Mouse (Mus musculus) right cerebral cortex, adult 18-20 months (tissue): ENCODE measurements at regions not wholly inside any gene's neighbourhood (a gene's known extent, or its start where the extent isn't known, plus 50 kb on each side); places are given as distances from the start of the nearest gene placed in this dataset.

Source experiments
- DNase-seq: peaks from one replicate; pipeline ENCODE4 v3.0.0; 2022; ENCODE audit warnings: mixed read lengths

- no peak for DNase-seq
These were observed 391.1 kb upstream of the Mef2c start for GRCm38 (mm10) chr13:83112741-83113140.

GRCm38 (mm10) chr13:83113808-83114207 lies 390.0 kb upstream of the Mef2c start:
- no peak for DNase-seq

GRCm38 (mm10) chr13:83114401-83114800 lies 389.4 kb upstream of the Mef2c start:
- no peak for DNase-seq

DNA sequence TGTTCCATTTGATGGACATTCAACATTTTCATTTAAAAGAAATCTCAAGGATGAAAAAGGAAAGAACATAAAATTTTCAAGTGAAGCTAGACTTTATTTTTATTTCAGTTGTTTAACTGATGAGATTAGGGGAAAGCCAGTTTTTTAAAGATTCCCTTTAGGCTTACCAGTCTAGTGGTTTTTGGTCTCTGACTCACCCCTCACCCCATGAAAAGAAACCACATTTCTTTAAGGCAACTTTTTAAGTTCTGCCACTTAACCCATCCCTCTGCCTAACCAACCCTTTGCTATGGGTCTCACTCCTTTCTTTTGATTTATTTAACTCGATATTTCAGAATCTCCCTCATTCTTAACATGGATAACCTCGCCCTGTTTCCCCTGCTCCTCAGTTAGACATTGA lies 388.1 kb upstream of the Mef2c start:
- DNase-seq: no peak

DNA sequence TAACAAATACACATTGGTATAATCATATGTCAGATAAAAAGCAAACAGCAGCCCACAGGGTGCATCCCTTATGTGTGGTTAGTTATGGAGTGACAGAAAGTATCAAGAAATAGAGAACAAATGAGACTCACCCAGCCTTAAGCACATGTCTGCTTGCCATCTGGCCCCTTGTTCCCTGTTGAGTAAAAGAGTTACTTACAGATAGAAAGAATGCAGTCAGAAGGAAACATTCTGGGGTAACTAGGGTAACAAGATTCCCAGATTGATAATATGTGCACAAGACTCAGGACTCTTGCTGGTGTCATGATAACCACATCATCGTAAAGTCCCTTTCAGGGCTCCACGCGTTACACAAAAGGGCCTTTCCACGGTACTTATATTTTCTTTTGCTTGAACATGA lies 383.5 kb upstream of the Mef2c start:
- DNase-seq: no peak

GRCm38 (mm10) chr13:83123596-83123995 lies 380.2 kb upstream of the Mef2c start:
- no peak for DNase-seq

- no peak for DNase-seq
These were observed 379.2 kb upstream of the Mef2c start for GRCm38 (mm10) chr13:83124651-83125050.

GRCm38 (mm10) chr13:83126438-83126837 lies 377.4 kb upstream of the Mef2c start:
- peak; percentile 67 for DNase-seq

DNA sequence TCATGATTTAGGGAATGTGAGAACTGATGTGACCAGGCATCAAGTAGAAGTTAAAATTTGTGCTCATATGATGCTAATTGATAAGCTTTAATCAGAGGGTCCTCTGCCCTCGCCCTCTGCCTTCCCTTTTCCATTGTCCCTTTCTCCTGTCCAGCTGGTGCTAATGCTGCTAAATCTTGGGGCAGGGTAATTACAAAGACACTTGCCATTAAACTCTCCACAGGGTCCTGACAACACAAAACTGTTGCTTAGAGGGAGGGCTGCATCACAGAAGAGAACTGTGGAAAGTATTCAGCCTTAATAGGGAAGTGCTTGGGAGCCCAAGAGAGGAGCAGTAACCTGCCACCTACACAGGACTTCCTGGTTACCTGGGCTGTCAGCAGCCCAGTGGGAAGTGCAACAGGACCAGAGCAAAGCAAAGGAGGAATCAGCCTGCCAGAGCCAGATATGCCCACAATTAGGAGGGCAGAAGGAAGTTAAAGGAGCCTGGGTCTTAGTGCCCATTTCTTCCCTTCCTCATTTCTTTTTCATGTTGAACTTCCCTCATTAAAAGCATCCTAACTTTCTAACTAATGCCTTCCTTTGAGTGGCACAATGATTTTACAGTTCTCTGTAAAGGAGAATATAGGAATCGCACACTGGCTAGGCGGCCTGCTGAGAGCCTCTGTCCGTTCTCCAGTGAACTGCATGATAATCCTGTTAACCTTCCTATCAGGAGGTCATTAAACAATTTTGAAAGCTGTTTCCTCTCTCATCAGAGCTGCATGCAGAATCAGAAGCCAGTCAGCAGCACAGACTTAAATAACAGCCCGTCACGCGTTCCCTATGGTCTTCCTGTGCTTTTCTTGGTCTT lies 372.5 kb upstream of the Mef2c start:
- no peak for DNase-seq

GRCm38 (mm10) chr13:83131982-83132354 lies 371.9 kb upstream of the Mef2c start:
- DNase-seq: no peak

DNA sequence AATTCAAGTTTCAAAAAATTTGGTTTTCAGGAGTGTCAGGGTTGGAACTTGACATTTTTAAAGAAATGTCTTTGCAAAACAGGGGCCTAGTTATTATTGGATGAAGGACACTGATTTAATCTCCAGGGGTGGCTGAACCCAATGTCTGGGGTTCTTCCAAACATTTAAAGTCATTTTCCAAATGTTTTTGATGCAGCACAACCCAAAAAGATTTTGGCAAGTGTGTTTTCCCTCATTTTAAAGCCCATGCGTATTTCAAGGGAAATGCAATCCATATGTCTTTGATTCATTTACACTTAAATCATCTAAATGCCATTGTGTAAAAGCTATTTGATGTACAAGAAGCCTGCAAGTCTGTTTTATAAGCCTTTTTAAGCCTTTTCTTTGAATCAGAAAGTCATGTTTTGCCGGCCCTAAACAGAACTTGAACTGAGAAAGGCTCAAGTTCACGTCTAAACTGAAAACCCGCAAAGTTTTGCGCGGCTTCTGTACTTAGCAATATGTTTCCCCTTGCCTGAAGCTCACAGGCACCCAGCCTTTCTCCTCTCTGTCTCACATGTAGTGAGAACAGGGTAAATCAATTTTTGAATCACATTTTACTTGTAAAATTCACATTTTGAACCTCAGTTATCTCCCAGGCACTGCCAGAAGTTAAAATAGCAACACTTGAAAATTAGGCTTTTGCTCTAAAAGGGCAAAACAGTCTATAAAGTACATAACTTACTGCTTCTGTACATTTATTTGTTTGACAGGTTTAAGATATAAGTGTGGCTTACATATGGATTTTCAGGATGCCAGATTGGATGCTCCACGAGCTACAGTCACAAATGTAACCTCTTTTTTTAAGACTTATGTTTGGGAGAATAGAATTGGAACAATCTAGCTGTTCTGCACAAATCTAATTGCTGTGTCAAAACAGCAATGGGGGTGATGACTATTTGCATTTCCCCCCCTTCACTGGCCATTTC lies 370.9 kb upstream of the Mef2c start:
- no peak for DNase-seq

DNA sequence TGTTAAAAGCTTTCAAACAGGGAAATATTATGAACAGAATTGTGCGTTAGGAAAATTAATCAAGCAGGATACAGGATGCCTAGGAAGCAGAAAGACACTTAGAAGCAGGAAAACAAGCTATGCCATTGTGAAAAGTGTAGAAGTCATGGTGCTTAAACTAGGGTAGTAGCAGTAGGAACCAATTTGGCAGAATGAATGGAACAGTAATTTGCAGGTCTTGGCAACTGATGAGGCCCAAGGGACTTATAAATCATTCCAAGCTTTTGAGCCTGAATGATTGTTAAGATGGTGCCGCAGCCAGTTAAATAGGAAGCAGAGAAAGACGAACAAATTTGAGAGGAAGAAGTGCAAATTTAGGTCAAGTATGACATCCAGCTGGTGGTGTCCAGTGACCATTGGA lies 360.5 kb upstream of the Mef2c start:
- no peak for DNase-seq

DNA sequence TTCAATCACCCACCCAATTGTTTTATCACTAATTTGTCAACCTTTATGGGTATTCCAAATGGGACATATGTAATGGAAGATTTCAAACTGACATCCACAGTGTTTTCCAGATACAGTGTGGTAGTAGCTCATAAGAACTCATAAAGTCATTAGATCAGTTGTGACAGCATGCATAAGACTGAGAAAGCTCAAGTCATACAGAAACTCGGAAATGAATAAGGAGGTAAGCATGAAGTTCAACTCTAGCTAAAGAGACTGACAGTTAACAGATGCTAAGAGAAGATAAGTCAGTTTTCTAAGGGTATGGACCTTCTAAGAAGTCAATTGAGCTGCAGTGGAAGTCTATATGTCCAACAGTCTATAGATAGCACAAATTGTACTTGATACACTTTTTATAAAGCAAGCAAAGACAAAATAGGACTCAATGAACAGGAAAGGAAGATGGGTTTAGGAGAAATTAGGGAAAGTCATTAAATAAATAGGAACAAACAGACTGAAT lies 349.2 kb upstream of the Mef2c start:
- DNase-seq: no peak

DNA sequence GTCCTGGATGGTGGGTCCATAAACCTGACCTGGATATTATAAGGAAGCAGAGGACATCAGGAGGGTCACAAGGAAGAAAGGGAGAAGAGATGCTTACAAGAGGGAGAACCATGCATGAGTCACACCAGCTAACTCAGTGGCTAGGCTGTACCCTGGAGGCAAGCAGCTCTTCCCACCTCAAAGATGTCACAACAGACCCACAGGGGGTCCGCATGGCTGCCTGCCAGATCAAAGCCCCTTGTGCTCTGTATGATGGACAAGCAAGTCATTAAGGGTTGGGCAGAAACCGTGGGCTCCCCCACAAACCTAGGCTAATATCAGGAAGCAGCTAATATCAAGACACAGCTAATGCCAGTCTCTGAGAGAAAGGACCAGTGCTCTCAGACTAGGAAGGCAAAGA lies 343.9 kb upstream of the Mef2c start:
- no peak for DNase-seq

DNA sequence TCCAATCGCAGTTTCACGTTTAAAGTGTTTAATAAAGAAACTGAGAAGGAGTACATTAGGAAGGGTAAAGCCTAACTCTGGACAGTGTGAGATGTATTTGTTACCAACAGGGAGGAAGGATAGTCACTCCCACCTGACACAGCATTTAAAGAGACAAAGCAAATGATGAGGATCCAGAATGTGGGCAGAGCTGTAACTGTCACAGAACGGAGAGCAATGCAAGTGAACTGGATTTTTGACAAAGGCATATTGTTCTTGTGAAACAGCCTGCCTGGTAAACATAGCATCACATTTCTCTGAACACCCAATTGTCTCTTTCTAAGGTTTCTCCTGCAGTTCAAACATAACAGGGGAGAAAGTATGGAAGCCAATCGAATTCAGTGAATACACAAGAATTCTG lies 341.1 kb upstream of the Mef2c start:
- peak; percentile 7 for DNase-seq

- DNase-seq: no peak
These were observed 328.7 kb upstream of the Mef2c start for GRCm38 (mm10) chr13:83175086-83175485.

DNA sequence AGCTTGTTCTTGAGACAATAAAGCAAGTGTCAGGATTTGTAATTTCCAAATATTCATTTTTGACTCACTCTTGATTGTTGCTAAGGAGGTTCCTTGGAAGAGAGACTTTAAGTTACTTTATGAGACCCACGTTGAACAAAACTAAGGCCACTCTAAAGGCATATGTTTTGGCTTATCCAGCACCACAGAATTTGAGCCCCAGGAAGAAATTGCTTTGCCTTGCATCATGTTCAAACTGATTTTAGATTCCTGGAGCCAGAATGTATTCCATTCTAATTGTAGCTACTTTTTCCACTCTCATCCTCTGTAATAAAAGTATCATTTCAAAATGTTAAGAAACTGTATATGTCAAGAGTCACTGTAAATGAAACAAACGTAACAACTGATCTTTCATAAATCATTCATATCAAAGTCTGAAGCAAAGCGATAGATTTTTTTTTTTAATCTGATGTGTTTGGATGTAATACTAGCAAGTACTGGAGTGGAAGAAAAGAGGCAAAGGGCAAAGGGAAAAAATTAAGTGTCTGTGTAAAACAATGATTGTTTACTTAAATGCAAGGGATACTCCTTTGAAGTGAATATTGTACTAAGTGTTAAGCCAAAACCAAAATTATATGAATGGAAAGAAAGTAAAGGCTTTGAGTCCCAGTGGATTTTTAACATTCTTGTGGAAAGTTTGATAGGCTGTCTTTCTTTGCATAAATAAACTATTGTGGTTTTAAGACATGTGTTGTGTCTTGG lies 301.7 kb upstream of the Mef2c start:
- DNase-seq: no peak

DNA sequence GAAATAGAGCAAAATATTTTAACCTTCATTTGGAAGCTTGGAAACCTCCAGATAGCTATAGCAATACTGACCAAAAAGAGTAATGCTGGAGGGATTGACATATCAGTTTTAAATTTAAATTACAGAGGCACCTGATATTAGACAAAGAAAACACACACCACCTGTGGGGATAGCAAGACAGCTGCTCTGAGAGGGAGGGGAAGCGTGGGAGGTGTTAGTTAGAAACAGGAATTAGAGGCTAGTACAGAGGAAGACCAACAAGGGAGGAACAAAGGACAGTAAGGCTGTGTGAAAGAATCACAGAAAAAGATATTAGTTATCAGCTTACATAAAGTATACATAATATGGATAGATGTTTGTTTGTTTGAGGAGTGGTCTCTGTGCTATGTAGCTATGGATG lies 297.2 kb upstream of the Mef2c start:
- no peak for DNase-seq

DNA sequence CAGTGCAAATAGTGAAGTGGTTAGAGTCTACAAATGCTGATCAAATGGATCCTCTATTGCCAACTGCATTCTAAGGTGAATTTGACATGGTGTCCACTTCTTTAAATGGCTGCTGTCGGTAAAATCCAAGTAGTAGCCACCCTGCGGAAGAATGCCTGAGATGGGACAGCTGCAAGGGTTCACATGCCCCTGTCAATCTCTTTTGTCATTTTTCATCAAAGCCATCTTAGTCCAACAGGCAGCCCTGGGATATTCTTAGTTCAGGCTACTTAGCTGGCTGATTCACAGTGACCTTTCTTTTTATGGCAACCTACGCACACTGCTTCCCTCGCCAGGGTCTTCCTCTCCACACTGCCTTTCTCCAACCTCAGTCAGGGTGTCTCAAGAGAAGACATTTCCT lies 296.3 kb upstream of the Mef2c start:
- DNase-seq: no peak

DNA sequence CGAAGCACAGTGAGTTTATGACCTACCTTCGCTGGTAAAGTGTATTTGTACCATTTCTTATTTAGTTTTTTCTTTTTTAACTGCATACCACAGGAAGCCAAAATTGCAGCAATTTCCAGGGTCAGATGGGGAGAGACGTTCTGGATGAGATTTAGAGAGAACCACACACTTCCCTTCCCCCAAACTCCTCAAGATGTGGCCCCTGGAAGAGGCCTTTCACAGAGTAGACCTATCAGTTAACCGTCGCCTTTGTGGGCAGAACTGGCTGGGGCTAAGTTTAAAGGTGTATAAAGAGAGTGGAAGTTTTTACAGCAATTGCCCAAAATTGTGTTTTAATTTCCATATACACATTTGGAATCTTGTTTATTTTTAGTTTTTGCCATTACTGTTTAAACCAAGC lies 295.7 kb upstream of the Mef2c start:
- DNase-seq: no peak

- no peak for DNase-seq
These were observed 289.0 kb upstream of the Mef2c start for GRCm38 (mm10) chr13:83214811-83215210.

DNA sequence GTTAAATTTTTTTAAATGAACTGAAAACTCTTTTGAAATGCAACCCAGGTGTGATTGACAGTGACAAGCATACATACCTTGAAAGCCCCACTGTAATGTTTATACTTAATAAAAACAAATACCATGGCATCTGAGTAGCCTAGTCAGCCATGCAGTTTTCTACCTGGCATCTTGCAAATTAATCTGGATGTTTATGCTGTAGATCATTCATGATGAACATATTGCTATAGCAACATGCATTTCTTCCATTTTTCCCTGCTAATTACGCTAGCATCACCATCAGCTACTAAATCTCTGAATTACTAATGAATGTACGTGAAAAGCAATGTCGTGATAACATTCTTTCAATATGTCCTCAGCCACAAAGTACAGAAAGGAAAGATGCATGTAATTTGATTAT lies 287.4 kb upstream of the Mef2c start:
- DNase-seq: no peak

DNA sequence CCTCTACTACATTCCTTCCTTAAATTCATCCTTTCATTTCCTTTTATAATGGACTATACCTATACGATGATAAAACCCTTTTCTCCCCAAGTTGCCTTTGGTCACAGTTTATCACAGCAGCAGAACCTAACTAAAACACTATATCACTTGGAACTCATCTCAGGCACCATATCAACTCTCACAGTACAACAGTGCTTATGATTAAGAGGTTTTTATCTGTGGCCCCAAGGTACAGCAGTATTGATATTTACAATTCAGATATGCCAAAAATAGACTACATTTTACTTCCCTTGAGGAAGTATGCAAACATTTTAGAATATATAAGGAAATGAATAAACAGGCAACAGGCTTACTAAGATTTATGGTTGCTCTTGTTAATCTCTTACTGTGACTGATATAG lies 251.4 kb upstream of the Mef2c start:
- no peak for DNase-seq
